Mouse (Mus musculus) layer of hippocampus, postnatal 10 days (tissue): ENCODE results near the gene Pex3. TPM values are rescaled to one million over a fixed set of nuclear protein-coding genes. Genes with fewer than 3 reads are reported as not detected.
"Not testable (repeated sequence)": the region's sequence is repeated elsewhere in the genome, so short reads cannot be mapped to it uniquely, and the experiment has no call there.

ENCODE experiments used
- DNase-seq, 2 experiments: peaks; one replicate each; pipeline ENCODE4 v3.0.0; 2021; ENCODE audit warnings: low spot score in 2 of 2
- total RNA-seq, 2 experiments: library from RNA; stranded (reverse); gene quantifications; 2 replicates each; pipeline ENCODE4 v1.2.3; 2021

Gene Pex3
- total RNA-seq, 2 experiments from 2014 or later, result 24.5 to 28.3 TPM

GRCm38 (mm10) chr10:13539769-13540333 is 13.1 kb downstream of the Pex3 start:
- no peak for DNase-seq

GRCm38 (mm10) chr10:13536706-13537105 is 16.2 kb downstream of the Pex3 start:
- no peak for DNase-seq

- no peak for DNase-seq
Measured at GRCm38 (mm10) chr10:13534751-13535150, 18.2 kb downstream of the Pex3 start.

- no peak for DNase-seq
Measured at GRCm38 (mm10) chr10:13528155-13528554, 24.8 kb downstream of the Pex3 start.

- no peak for DNase-seq
Measured at GRCm38 (mm10) chr10:13521857-13522256, 31.1 kb downstream of the Pex3 start.

- DNase-seq, result no peak
Measured at GRCm38 (mm10) chr10:13502371-13502770, 50.6 kb downstream of the Pex3 start.

- DNase-seq, result not testable (repeated sequence)
Measured at GRCm38 (mm10) chr10:13501533-13501932, 51.4 kb downstream of the Pex3 start.

GRCm38 (mm10) chr10:13500938-13501496 is 51.9 kb downstream of the Pex3 start:
- DNase-seq, result peak; percentile 87 to 90

GRCm38 (mm10) chr10:13500473-13500872 is 52.5 kb downstream of the Pex3 start:
- DNase-seq, result no peak

GRCm38 (mm10) chr10:13499331-13499730 is 53.6 kb downstream of the Pex3 start, which contains the start of gene Fuca2:
Fuca2 (plus strand) TSS chr10:13499540.
- no peak for DNase-seq

GRCm38 (mm10) chr10:13496315-13496714 is 56.6 kb downstream of the Pex3 start:
- DNase-seq, result no peak

GRCm38 (mm10) chr10:13493978-13494686 is 58.8 kb downstream of the Pex3 start:
- DNase-seq, result no peak

- DNase-seq, result no peak
Measured at GRCm38 (mm10) chr10:13489671-13490070, 63.3 kb downstream of the Pex3 start.

GRCm38 (mm10) chr10:13485958-13486357 is 67.0 kb downstream of the Pex3 start:
- DNase-seq, result no peak

- no peak for DNase-seq
Measured at GRCm38 (mm10) chr10:13479341-13479740, 73.6 kb downstream of the Pex3 start.

- DNase-seq, result peak in 1 of 2 experiments; percentile 12
Measured at GRCm38 (mm10) chr10:13475121-13475520, 77.8 kb downstream of the Pex3 start.

GRCm38 (mm10) chr10:13474568-13474955 is 78.4 kb downstream of the Pex3 start:
- no peak for DNase-seq

Other genes with a start within 250 kb of the Pex3 start
- 10 to 100 TPM; 23.1 to 24.5 TPM for gene Phactr2, start 78.7 kb downstream of the Pex3 start, total RNA-seq
- 10 to 100 TPM; 42.4 to 43.0 TPM for gene Fuca2, start 53.6 kb downstream of the Pex3 start, total RNA-seq
- gene Adat2, start 248 bp downstream of the Pex3 start, total RNA-seq, result 1 to 10 TPM; 8.8 to 9.4 TPM